Mouse (Mus musculus) forebrain, embryonic 11.5 days (tissue): ENCODE measurements around the gene Malrd1. TPM values are rescaled to one million over a fixed set of nuclear protein-coding genes. Genes with fewer than 3 reads are reported as not detected.

Experiments
- ATAC-seq: fragments of 200-750 bp; cut with Nextera tagmentation; replicated peaks from 2 replicates; pipeline ENCODE4 v1.8.0; 2017; ENCODE audit warnings: moderate TSS enrichment; ENCODE audit not compliant: low FRiP score
- DNase-seq: peaks from one replicate; pipeline ENCODE4 v3.0.0-alpha.2; 2017; ENCODE audit warnings: low spot score
- H3K27ac ChIP-seq: fragments of 300-500 bp; sonication (generic); 2 replicates; pipeline ENCODE4 v1.5.1; 2014; ENCODE audit warnings: low read depth, low read length
- H3K27me3 ChIP-seq: fragments of 300-500 bp; sonication (generic); 2 replicates; pipeline ENCODE4 v1.6.1; 2014; ENCODE audit warnings: mild to moderate bottlenecking, low read length, mixed read lengths; ENCODE audit not compliant: control insufficient read depth, insufficient read depth
- H3K36me3 ChIP-seq: fragments of 300-500 bp; sonication (generic); 2 replicates; pipeline ENCODE4 v1.6.1; 2014; ENCODE audit warnings: mild to moderate bottlenecking, low read length, moderate library complexity, mixed read lengths; ENCODE audit not compliant: control insufficient read depth, insufficient read depth
- H3K4me1 ChIP-seq: fragments of 300-500 bp; sonication (generic); replicated peaks from 2 replicates; pipeline ENCODE4 v1.6.1; 2014; ENCODE audit warnings: low read length, mixed read lengths; ENCODE audit not compliant: control insufficient read depth, insufficient read depth
- H3K4me2 ChIP-seq: fragments of 300-500 bp; sonication (generic); 2 replicates; pipeline ENCODE4 v1.6.1; 2014; ENCODE audit warnings: low read depth, mild to moderate bottlenecking, low read length, moderate library complexity, mixed read lengths; ENCODE audit not compliant: severe bottlenecking
- H3K4me3 ChIP-seq: fragments of 300-500 bp; sonication (generic); 2 replicates; pipeline ENCODE4 v1.5.1; 2014; ENCODE audit warnings: low read depth, low read length
- H3K9ac ChIP-seq: fragments of 300-500 bp; sonication (generic); 2 replicates; pipeline ENCODE4 v1.6.1; 2014; ENCODE audit warnings: low read length
- H3K9me3 ChIP-seq: fragments of 300-500 bp; sonication (generic); 2 replicates; pipeline ENCODE4 v1.6.1; 2016; ENCODE audit warnings: low read length, mixed read lengths; ENCODE audit not compliant: control insufficient read depth
- WGBS: fragments of 180-500 bp; shearing (Covaris S2); extraction: QIAGEN DNeasy Blood & Tissue Kit; methylation state at CpG from one replicate; pipeline ENCODE4 v1.1.7; 2014; 5-methylcytosine and 5-hydroxymethylcytosine counted together
- polyA plus RNA-seq: library from polyadenylated mRNA; unstranded; fragments of >200 nt; fragmentation: Nextera tagmentation; extraction: Ambion mirVana; gene quantifications from 2 replicates; pipeline ENCODE4 v1.2.1, GENCODE M21; 2014

Malrd1 gene
- polyA plus RNA-seq, 1 experiment from 2014 or later: 0.07 TPM

DNA sequence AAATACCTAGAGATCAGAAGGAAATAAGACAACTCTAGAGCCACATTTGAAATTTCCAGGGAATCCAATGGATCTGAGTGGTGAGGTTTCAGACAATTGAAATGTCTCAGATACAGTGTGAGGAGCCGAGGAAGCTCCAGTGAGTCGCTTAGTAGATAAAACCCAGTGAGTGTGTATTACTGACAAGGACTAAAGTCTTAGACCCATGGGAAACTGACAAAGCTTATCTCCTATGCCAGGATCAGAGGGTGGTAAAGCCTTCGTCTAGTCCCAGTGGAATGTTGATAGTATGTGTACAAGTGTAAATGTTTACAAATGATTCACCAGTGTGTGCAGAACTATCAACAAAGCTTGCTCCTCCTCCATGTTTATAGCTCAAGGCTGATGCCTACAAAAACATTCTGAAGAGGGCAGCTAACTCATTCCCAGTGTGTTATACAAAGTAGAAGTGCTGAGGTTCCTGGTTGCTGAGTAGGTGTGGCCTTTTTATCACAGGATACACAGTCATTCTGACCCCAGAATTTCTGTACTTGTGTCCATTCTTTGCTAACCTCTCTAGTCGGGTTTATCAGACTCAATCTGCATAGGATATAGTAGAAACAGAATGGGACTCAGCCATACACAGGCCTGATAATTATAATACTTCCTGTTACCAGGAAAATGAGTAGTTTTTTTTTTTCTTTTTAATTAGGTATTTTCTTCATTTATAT lies 218.9 kb downstream of the Malrd1 start:
- Histone ChIP-seq H3K9ac (no peak overlapping the region), H3K27me3 (no peaks in the 10 kb centered on the region), H3K4me3 (no peak overlapping the region), H3K36me3 (no peaks in the 10 kb centered on the region), H3K27ac (no peak overlapping the region), H3K4me2 (no peak overlapping the region), H3K4me1 (no peaks in the 10 kb centered on the region), H3K9me3 (no peaks in the 10 kb centered on the region)
- DNase-seq: no peak
- ATAC-seq: no peak
- 78% methylated on average over 4 of the region's 4 CpGs for WGBS

DNA sequence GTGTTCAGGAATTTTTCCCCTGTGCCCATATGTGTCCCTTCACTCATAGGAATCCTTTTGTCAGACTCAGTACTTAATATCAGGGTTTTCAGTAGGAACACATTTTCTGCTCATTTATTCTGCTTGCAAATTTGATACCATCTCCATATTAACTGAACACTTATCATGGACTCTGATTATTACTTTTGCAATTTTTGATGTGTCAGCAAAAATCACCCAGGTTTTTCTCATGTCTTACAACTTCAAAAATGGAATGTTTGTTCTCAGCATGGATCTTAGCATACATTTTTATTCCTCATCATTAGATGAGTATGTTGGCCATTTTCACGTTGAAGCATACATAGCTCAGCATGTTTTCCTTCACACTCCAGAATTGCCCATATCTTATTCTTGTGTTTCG lies 258.5 kb downstream of the Malrd1 start:
- Histone ChIP-seq H3K9ac (no peak overlapping the region), H3K4me1 (no peaks in the 10 kb centered on the region), H3K4me2 (no peak overlapping the region), H3K27ac (no peak overlapping the region), H3K4me3 (no peak overlapping the region), H3K9me3 (no peaks in the 10 kb centered on the region), H3K36me3 (no peaks in the 10 kb centered on the region), H3K27me3 (no peaks in the 10 kb centered on the region)
- WGBS: 90% methylated on average over 2 of the region's 2 CpGs
- ATAC-seq (no peak), DNase-seq (no peak)

DNA sequence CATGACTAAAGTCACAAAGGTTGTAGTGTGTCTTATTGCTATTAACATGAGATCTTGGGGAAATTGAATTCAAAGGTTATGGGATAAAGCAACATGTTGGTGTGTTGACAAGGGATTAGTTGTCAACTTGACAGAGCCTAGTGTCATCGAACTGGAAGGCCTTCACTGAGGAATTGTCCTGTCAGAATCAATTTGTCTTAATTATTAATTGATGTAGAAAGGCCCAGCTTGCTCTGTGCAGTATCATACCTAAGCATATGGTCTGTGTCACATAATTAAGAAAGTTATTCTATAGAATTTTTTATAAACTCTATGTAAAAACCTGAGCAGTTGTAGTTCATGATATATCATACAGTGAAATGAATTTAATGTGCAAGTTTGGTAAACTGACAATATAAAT lies 289.4 kb downstream of the Malrd1 start:
- Histone ChIP-seq H3K27ac (no peak overlapping the region), H3K36me3 (no peaks in the 10 kb centered on the region), H3K9ac (no peak overlapping the region), H3K4me3 (no peak overlapping the region), H3K4me2 (no peak overlapping the region), H3K27me3 (no peaks in the 10 kb centered on the region), H3K9me3 (no peaks in the 10 kb centered on the region), H3K4me1 (no peaks in the 10 kb centered on the region)
- 82% methylated on average over 1 of the region's 1 CpGs for WGBS
- ATAC-seq (no peak), DNase-seq (no peak)

DNA sequence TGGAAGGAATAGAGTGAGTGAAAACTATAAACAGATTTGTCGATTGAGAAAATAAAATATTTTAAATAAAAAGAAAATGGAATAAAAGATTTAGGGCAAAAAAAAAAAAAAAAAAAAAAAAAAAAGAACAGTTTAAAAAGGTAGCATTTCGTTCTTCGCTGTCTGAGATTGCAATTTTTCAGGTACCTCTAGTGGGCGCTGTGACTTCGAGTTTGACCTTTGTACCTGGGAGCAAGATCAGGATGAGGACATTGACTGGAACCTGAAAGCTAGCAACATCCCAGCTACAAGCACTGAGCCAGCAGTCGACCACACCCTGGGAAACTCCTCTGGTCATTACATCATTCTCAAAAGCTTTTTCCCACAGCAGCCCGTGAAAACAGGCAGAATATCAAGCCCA lies 343.1 kb downstream of the Malrd1 start:
- H3K36me3 ChIP-seq: no peaks in the 10 kb centered on the region
- ATAC-seq (no peak), DNase-seq (no peak)
- WGBS: 28% methylated on average over 7 of the region's 7 CpGs
- no peak overlapping the region for H3K4me3 ChIP-seq
- H3K4me2 ChIP-seq: no peak overlapping the region
- H3K4me1 ChIP-seq: no peaks in the 10 kb centered on the region
- no peaks in the 10 kb centered on the region for H3K27me3 ChIP-seq
- no peaks in the 10 kb centered on the region for H3K9me3 ChIP-seq
- no peak overlapping the region for H3K9ac ChIP-seq
- no peak overlapping the region for H3K27ac ChIP-seq

DNA sequence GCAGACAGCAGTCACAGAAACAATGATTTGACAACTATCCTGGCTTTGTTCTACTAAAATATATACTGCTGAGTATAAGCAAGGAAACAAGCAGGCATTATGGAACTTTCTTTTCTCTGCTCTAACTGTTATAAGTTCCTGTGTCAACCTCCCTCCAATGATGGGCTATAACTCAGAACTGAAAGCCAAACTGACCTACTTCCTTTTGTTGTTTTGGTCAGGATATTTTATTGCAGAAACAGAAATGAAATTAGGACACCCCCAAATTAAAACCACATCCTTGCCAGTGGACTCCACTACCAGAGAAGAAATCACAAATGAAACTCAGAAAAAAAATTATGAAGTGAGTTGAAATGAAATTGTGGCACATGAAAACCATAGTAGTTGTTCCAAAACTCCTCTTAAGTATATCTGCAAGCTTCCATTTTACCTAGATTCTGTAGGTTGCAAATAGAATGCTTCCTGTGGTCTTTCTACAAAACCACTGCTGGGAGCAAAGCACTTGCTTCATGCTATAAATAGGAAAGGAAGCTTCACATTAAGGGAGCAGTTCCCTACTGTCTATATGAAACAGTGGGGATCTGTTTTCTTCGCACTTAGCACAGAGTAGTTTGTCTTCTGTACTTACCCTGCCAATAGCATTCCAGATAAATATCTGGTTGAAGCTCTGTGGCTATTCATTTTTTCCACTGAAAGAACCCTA lies 367.3 kb downstream of the Malrd1 start:
- WGBS: 89% methylated on average over 1 of the region's 1 CpGs
- Histone ChIP-seq H3K27ac (no peak overlapping the region), H3K9ac (no peak overlapping the region), H3K36me3 (no peaks in the 10 kb centered on the region), H3K27me3 (no peaks in the 10 kb centered on the region), H3K4me1 (no peaks in the 10 kb centered on the region), H3K4me2 (no peak overlapping the region), H3K9me3 (no peaks in the 10 kb centered on the region), H3K4me3 (no peak overlapping the region)
- ATAC-seq: no peak
- DNase-seq: no peak

DNA sequence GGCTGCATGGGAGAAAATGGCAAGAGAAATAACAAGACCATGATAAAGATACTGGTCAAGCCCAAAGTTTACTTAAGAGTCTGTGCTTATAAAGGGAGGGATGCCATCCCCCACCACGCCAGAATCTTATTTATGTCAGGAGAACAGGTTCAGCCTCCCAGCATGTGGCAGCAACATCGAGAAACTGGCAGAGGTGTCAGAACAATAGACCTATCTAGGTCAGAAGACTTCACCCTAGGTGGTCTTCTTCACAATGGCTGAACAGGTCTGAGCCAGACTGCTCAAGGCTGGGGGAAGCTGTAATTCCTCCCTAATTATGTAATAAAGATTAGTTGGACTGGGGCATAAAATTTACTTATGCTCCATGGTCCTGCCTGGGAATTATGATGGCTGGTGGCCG lies 399.2 kb downstream of the Malrd1 start:
- 22% methylated on average over 3 of the region's 3 CpGs for WGBS
- Histone ChIP-seq H3K9ac (no peak overlapping the region), H3K27me3 (no peaks in the 10 kb centered on the region), H3K9me3 (no peaks in the 10 kb centered on the region), H3K4me2 (no peak overlapping the region), H3K27ac (no peak overlapping the region), H3K36me3 (no peaks in the 10 kb centered on the region), H3K4me1 (no peaks in the 10 kb centered on the region), H3K4me3 (no peak overlapping the region)
- DNase-seq (no peak), ATAC-seq (no peak)

DNA sequence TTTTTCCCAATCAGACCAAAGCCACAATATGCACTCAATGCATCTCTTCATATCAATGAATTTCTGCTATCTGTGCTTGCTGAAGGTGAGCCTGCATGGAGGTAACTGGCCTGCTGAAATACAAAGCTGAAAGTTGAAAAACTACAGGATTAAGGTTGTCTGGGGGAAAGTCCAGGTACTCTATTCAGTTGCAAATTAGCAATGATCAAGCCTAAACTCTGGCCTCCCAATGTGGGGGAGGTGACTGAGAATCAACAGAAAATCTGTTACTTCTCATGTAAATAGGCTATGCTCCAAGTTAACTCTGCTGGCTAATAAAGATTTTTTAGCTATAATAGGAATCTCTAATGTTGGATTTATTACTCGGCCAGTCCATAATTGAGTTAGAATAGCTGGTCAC lies 399.8 kb downstream of the Malrd1 start:
- no peaks in the 10 kb centered on the region for H3K36me3 ChIP-seq
- 35% methylated on average over 1 of the region's 1 CpGs for WGBS
- no peak for ATAC-seq
- no peak overlapping the region for H3K4me2 ChIP-seq
- no peak for DNase-seq
- H3K27me3 ChIP-seq: no peaks in the 10 kb centered on the region
- H3K9ac ChIP-seq: no peak overlapping the region
- no peaks in the 10 kb centered on the region for H3K4me1 ChIP-seq
- H3K9me3 ChIP-seq: no peaks in the 10 kb centered on the region
- no peak overlapping the region for H3K27ac ChIP-seq
- no peak overlapping the region for H3K4me3 ChIP-seq

DNA sequence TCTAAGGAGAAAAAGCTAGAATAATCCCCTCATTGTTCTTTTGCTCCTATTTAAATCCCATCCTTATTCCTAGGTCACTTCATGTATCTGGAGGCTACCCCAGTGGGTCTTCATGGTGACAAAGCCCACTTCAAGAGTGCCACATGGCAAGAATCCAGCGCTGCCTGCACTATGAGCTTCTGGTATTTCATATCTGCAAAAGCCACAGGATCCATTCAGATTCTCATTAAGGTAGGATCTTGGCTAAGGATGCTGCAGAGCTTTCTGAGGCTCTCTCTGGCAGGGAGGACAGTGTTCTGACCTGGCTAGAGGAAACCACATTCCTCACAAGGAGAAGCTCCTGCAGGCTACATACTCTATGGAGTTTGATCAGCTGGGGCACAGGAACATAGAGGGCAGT lies 405.2 kb downstream of the Malrd1 start:
- Histone ChIP-seq H3K36me3 (no peaks in the 10 kb centered on the region), H3K27ac (no peak overlapping the region; the same call in 1 of the 2 replicates), H3K27me3 (no peaks in the 10 kb centered on the region), H3K4me3 (no peak overlapping the region), H3K4me2 (no peak overlapping the region), H3K9me3 (no peaks in the 10 kb centered on the region), H3K9ac (no peak overlapping the region), H3K4me1 (no peaks in the 10 kb centered on the region)
- DNase-seq: no peak
- ATAC-seq: no peak
- WGBS: 76% methylated on average over 1 of the region's 1 CpGs

DNA sequence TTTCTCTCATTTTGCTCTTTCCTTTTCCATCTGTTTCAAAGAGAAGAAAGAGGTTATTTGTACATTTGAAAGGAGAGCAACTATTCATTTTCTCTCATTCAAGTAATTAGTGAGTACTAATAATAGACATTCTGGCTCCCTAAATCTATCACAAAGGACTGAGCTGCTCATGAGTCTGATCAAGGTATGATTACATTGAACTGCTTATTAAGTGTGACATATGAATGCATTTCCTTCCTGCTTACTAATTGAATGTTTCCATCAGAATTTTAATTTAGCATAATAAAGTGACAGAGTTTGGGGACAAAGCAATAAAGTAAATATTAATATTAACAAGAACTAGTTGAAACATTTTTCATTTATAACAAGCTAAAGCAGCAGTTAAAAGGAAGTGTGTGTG lies 405.6 kb downstream of the Malrd1 start:
- H3K9ac ChIP-seq: no peak overlapping the region
- no peaks in the 10 kb centered on the region for H3K9me3 ChIP-seq
- no peak overlapping the region for H3K27ac ChIP-seq
- H3K36me3 ChIP-seq: no peaks in the 10 kb centered on the region
- H3K4me1 ChIP-seq: no peaks in the 10 kb centered on the region
- H3K4me3 ChIP-seq: no peak overlapping the region
- H3K4me2 ChIP-seq: no peak overlapping the region
- DNase-seq (no peak), ATAC-seq (no peak)
- no peaks in the 10 kb centered on the region for H3K27me3 ChIP-seq
